Mouse (Mus musculus) heart, adult 2 months (tissue): ENCODE measurements at regions not wholly inside any gene's neighbourhood (a gene's known extent, or its start where the extent isn't known, plus 50 kb on each side); places are given as distances from the start of the nearest gene placed in this dataset.

ENCODE experiments used
- CTCF ChIP-seq: fragments of 200-600 bp; IDR thresholded peaks from 2 replicates; pipeline ENCODE4 v1.8.1; 2022; ENCODE audit warnings: antibody characterized with exemption, mild to moderate bottlenecking, moderate library complexity
- POLR2A ChIP-seq: fragments of 200-500 bp; IDR thresholded peaks from 2 replicates; pipeline ENCODE4 v1.6.1; 2011; ENCODE audit warnings: mild to moderate bottlenecking, low read depth, low read length, control low read depth; ENCODE audit not compliant: insufficient read depth

DNA sequence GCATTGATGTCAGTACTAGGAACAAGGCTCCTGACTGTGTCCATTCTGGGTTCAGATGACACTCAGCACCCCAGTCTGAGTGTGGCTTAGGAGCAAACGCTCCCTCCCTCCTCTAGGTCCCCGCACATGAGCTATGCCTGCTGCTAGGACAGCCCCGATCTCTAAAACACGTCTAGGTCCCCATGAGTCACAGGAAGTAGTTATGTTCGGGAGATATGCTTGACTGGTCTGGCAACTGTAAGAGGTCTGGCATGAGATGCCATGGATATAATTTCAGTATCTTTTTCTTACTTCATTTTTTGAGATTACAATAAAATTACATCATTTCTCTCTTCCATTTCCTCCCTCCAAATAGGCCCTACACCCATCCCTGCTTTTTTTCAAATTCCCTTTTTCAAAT lies 792.1 kb downstream of the Kcnj2 start:
- TF ChIP-seq POLR2A (no peak), CTCF (no peak)
